Mouse (Mus musculus): Measurements from ENCODE around the gene Rapgef5.

The Rapgef5 gene

GRCm38 (mm10) chr12:117516179-117516578 is at the start of gene Rapgef5:
Gene Rapgef5, plus strand, starts transcription at chr12:117516479.
- DNase-seq (ENCODE audit: low read depth, low spot score): no peak

GRCm38 (mm10) chr12:117468329-117468728 is 48.0 kb upstream of the Rapgef5 start:
- no peak for DNase-seq (ENCODE audit: low read depth, low spot score)

- no peak for DNase-seq (ENCODE audit: low read depth, low spot score)
These were observed 37.3 kb upstream of the Rapgef5 start for GRCm38 (mm10) chr12:117479014-117479413.

- no peak for DNase-seq (ENCODE audit: low read depth, low spot score)
These were observed 36.6 kb upstream of the Rapgef5 start for GRCm38 (mm10) chr12:117479680-117480079.

- no peak for DNase-seq (ENCODE audit: low read depth, low spot score)
These were observed 35.3 kb upstream of the Rapgef5 start for GRCm38 (mm10) chr12:117480958-117481357.

GRCm38 (mm10) chr12:117482665-117483064 is 33.6 kb upstream of the Rapgef5 start:
- no peak for DNase-seq (ENCODE audit: low read depth, low spot score)

- no peak for DNase-seq (ENCODE audit: low read depth, low spot score)
These were observed 29.9 kb upstream of the Rapgef5 start for GRCm38 (mm10) chr12:117486118-117487057.

- no peak for DNase-seq (ENCODE audit: low read depth, low spot score)
These were observed 19.6 kb upstream of the Rapgef5 start for GRCm38 (mm10) chr12:117496501-117497176.

- DNase-seq (ENCODE audit: low read depth, low spot score): no peak
These were observed 18.9 kb upstream of the Rapgef5 start for GRCm38 (mm10) chr12:117497361-117497760.

- DNase-seq (ENCODE audit: low read depth, low spot score): no peak
These were observed 17.0 kb upstream of the Rapgef5 start for GRCm38 (mm10) chr12:117499242-117499641.

- DNase-seq (ENCODE audit: low read depth, low spot score): no peak
These were observed 15.1 kb upstream of the Rapgef5 start for GRCm38 (mm10) chr12:117501180-117501579.

- no peak for DNase-seq (ENCODE audit: low read depth, low spot score)
These were observed 13.4 kb upstream of the Rapgef5 start for GRCm38 (mm10) chr12:117502834-117503233.

- DNase-seq (ENCODE audit: low read depth, low spot score): no peak
These were observed 11.1 kb upstream of the Rapgef5 start for GRCm38 (mm10) chr12:117505163-117505562.

- DNase-seq (ENCODE audit: low read depth, low spot score): no peak
These were observed 8.5 kb upstream of the Rapgef5 start for GRCm38 (mm10) chr12:117507772-117508171.

- DNase-seq (ENCODE audit: low read depth, low spot score): no peak
These were observed 6.4 kb upstream of the Rapgef5 start for GRCm38 (mm10) chr12:117509919-117510318.

GRCm38 (mm10) chr12:117512468-117512867 is 3.8 kb upstream of the Rapgef5 start:
- DNase-seq (ENCODE audit: low read depth, low spot score): no peak

GRCm38 (mm10) chr12:117513150-117513932 is 2.9 kb upstream of the Rapgef5 start:
- peak; percentile 4 for DNase-seq (ENCODE audit: low read depth, low spot score)

- no peak for DNase-seq (ENCODE audit: low read depth, low spot score)
These were observed 1.1 kb downstream of the Rapgef5 start for GRCm38 (mm10) chr12:117517275-117517936.

GRCm38 (mm10) chr12:117524311-117525013 is 8.2 kb downstream of the Rapgef5 start:
- DNase-seq (ENCODE audit: low read depth, low spot score): no peak

GRCm38 (mm10) chr12:117527889-117528288 is 11.6 kb downstream of the Rapgef5 start:
- DNase-seq (ENCODE audit: low read depth, low spot score): no peak
